Mouse (Mus musculus): ENCODE results near the gene Trappc3l. TPM values are rescaled to one million over a fixed set of nuclear protein-coding genes. Genes with fewer than 3 reads are reported as not detected.

Gene Trappc3l
- total RNA-seq, 2 experiments from 2014 or later = not detected

DNA sequence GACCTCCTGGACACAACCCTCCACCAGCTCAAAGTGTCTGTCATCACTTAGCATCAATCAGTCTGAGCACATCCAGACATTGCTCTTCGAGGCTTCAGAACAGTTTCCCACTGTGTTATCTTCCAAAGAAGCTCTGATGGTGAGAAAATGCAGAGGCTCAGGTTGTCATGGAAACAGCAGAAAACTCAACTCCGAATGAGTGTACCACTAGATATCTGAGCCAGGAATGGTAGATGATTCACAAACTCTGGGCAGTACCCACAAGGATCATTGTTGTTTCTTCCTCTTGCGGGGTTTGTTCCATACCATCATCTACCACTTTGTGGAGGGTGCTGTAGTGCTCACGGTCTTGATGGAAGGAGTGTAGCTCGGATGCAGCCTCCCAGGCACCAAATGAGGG lies 54.5 kb downstream of the Trappc3l start:
- DNase-seq (ENCODE audit: low spot score in 2 of 2) = no peak

GRCm38 (mm10) chr10:34095147-34095546 lies 57.8 kb downstream of the Trappc3l start:
- no peak for DNase-seq (ENCODE audit: low spot score in 2 of 2)

DNA sequence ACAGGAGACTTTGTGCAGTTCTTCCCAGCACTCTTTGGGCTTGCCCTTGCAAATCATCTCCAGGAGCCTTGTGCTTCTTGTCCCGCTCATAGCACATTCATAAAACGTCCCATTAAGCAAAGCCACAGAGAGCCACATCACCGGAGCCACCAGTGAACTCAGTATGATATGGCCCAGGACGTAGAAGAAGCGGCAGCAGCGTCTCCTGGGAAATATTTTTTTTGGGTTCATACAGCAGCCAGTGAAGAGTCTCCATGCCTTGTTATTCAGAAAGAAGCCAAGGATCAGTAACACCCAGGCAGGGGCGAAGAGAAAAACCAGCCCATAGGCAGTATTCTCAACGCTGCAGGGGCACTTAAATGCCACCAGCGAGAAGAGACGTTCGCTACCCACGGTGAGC lies 58.6 kb downstream of the Trappc3l start:
- DNase-seq (ENCODE audit: low spot score in 2 of 2) = no peak

DNA sequence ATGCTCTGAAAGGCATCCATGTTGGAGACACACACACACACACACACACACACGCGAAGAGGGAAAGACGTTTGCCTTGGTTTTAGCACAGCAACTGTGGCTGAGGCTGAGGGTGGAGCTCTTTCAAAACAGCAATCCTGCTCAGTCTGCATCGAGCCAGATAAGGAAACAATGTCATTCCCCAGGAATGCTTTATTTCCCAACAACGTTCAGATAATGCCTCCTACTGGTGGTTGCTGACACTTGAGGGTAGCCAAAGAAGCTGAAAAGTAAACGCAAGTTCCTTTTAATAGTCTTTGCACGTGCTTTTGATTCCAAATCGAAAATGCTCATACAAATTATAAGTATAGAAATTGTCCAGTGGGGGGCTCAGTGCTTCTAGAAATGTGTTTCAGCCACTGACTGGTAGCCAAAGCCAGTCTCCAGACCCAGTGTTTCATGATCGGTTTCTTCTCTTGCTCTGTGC lies 59.1 kb downstream of the Trappc3l start, which contains the start of gene Calhm5:
Calhm5 (minus strand) TSS at position 102 of the 466 bp plus-strand sequence.
- peak in 1 of 2 experiments; percentile 13 for DNase-seq (ENCODE audit: low spot score in 2 of 2)

DNA sequence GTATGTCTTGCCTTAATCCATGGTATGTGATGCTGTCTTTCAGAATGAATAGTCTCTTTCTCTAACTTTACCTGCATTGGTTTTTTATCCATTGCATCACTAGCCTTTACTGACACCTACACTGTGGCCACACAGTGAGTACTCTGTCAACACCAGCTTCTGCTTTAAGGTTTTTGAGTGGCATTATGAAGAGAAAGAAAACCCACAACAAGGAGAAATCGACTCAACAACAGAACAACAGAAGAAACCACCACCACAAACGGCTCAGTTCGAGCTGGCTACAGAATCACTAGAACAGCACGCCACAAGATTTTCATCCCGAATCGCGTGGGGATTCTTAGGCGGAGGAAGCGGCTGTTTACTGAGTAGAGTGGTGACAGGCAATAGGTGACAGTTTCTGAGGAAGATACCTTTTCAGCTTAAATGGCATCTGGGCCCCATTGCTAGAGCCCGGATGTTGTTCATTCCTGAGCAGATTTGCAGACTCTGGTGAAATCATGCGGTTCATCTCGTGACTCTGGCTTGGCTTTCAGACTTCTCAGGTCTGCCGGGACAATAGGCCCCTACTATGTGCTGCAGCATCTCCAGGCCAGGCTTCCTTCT lies 73.6 kb downstream of the Trappc3l start:
- DNase-seq (ENCODE audit: low spot score in 2 of 2) = no peak

- no peak for DNase-seq (ENCODE audit: low spot score in 2 of 2)
Observed at GRCm38 (mm10) chr10:34111964-34112738, 74.8 kb downstream of the Trappc3l start.

- no peak for DNase-seq (ENCODE audit: low spot score in 2 of 2)
Observed at GRCm38 (mm10) chr10:34117131-34117530, 79.7 kb downstream of the Trappc3l start.

DNA sequence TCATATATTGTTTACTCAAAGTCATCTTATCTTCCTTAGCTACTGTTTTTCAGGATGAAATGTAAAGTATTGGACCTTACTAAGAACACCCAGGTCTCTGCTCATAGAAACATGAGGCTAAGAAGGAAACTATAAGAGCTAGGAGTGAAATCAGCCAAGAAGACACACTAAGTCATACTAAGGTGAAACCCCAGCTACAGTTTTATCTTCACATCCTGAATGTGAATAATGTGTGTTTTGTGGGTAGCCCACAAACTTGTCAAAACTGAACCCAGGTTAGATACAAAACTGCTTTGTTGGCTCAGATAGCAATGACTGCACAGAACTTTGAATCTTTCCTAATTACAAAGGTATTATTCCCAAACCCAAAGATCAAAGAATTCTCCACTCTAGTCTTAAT lies 80.4 kb downstream of the Trappc3l start:
- no peak for DNase-seq (ENCODE audit: low spot score in 2 of 2)

DNA sequence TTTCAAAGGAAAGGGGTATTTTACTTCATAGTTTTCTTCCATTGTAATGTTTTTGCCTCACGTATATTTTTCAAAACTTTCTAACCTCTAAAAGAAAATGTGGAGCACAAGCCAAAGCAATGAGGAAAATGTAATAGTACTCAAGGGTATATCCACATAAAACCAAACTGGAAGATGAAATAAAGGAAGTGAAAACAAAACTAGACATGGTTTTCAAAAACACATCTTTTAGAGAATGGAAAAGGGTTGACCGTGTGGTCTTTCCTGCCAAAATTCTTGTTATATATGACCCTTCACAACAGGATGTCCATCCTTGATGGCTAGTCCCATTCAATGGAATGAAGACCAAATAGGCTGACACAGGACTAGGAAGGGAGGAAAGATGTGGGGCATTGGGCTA lies 81.0 kb downstream of the Trappc3l start:
- DNase-seq (ENCODE audit: low spot score in 2 of 2) = no peak

- DNase-seq (ENCODE audit: low spot score in 2 of 2) = peak; percentile 10 to 26
Observed at GRCm38 (mm10) chr10:34127392-34128378, 90.3 kb downstream of the Trappc3l start, which contains the start of gene Calhm6. TSS of gene Calhm6 (minus strand) at chr10:34127984.

DNA sequence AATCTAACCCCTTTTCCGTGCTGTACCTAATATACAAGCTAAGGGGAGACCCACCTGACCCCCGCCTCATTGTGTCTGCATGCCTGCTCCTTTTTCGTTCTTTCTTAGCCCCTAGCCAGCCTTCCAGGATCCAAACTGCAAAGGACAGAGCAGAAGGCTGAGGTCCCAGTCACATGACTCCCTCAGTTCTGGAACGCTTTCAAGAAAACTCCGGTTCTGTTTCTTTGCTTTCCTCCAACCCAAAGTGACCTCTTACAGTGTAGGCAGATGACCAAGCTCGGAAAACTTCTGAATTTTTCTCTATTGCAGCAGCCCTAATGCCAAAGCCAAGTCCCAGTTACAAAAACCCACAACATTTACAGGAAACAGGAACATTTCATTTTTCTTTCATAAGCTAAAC lies 91.0 kb downstream of the Trappc3l start:
- no peak for DNase-seq (ENCODE audit: low spot score in 2 of 2)

DNA sequence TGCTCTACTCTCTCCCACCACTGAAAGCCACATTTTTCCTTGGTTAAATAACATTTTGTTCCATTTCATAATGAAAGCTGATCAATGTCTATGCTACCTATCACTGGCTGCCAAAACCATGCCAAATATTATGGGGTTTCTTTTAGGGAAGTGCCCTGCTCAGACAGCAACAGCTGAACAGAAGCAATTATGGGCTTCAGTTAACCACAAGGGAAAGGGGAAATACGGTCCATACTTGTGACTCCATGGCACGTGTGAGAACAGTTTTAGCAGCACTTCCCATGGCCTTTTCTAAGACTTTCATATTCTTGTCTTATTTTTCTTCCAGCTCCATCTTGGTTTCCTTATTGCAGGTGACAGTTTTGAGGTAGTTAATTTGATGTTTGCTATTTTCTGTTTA lies 94.0 kb downstream of the Trappc3l start:
- DNase-seq (ENCODE audit: low spot score in 2 of 2) = no peak

GRCm38 (mm10) chr10:34136432-34136831 lies 99.0 kb downstream of the Trappc3l start:
- no peak for DNase-seq (ENCODE audit: low spot score in 2 of 2)

DNA sequence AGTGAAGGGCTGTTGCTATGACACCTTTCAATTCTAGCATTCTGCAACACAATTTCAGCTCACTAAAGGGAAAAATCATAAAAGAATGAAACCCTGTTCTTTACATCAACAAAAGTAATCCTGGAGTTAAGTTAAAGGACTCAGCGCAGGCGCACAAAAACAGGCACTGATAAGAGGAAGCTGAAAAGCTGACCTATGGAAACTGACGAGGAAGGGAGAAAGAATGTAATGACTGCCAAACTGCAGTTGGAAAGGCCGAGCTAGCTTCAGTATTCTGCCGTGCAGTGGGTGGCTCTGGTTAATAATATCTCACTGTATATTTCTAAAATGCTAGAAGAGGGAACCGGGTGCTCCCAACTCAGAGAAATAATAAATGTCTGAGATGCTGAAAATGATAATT lies 100.6 kb downstream of the Trappc3l start:
- DNase-seq (ENCODE audit: low spot score in 2 of 2) = no peak

DNA sequence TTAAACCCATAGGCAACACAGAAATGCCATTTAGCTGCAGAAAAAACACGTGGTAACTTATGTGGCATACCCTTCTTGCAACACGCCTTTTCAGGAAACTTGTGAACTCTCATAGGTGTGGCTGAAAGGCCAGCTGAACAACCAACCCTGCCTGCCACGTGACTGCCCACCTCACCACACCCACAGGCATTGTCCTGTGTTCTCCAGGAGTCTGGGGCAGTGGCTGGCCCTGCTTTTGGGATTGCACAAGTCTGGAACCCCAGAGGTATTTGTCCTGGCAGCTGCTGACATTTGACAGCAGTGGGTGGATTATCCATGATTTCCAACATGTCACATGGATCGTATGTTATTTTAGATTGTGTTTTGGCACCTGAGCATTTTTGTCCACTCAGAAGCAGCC lies 102.4 kb downstream of the Trappc3l start:
- DNase-seq (ENCODE audit: low spot score in 2 of 2) = no peak

- no peak for DNase-seq (ENCODE audit: low spot score in 2 of 2)
Observed at GRCm38 (mm10) chr10:34141693-34142092, 104.3 kb downstream of the Trappc3l start.

DNA sequence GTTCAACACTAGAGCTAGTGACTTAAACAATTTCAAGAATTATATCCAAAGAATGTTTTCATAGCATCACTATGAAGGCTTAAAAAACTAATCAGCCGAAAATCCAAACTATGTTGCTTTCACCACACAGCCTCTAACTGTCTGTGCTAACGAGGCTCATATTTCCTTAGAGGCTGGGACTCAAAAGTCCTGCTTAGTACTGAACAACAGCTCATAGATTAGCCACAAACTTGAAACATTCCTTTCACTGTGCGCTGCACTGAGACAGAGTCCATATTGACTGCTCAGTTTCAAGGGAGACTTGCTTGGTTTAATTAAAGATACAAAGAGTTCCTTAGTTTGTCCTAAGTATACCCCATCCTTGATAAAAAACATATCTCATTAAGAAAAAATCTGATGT lies 112.4 kb downstream of the Trappc3l start:
- no peak for DNase-seq (ENCODE audit: low spot score in 2 of 2)

- no peak for DNase-seq (ENCODE audit: low spot score in 2 of 2)
Observed at GRCm38 (mm10) chr10:34150454-34150853, 113.1 kb downstream of the Trappc3l start.

GRCm38 (mm10) chr10:34151827-34152226 lies 114.4 kb downstream of the Trappc3l start:
- DNase-seq (ENCODE audit: low spot score in 2 of 2) = no peak

DNA sequence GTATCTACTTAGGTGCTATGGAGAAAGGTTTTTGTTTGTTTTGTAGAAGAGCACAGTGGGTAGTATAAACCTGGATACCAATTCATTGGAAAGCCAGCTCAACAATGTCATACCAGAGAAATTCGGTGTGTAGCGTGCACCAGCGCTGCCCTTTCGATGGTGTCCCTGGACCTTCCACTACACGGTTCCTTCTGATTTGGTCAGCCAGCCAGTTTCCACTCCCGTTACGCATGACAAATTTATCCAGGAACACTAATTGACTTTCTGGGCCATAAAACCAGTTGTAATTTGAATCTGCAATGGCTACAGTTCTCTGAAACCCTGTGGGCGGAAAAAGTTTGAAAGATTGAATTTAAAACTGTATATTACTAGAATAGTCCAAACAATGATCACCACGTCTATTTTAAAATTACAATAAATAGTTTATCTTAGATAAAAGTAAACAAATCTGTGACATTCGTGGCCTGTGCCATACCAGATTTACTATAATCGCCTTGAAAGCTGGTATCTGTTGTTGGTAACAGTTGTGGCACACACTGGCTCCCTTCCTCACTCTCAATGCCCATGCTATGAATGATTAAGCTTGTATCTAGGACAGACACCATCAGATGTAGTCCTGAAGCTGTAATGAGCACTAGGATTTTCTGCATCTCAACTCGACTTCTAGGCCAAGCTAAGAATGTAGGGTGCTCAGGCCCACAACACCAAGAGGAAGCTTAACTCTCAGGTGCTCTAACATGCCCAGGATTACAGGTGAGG lies 118.6 kb downstream of the Trappc3l start:
- no peak for DNase-seq (ENCODE audit: low spot score in 2 of 2)
